Mouse (Mus musculus) liver, embryonic 15.5 days (tissue): ENCODE data around the gene Gm5475. TPM values are rescaled to one million over a fixed set of nuclear protein-coding genes. Genes with fewer than 3 reads are reported as not detected.

Experiments used
- ATAC-seq: fragments of 200-750 bp; cut with Nextera tagmentation; 2 replicates; pipeline ENCODE4 v1.8.0; 2017; ENCODE audit warnings: moderate number of reproducible peaks, mild to moderate bottlenecking, moderate library complexity; ENCODE audit not compliant: insufficient read depth
- H3K27ac ChIP-seq: fragments of 300-500 bp; sonication (generic); replicated peaks from 2 replicates; pipeline ENCODE4 v1.5.1; 2015; ENCODE audit warnings: mild to moderate bottlenecking, inconsistent platforms
- H3K27me3 ChIP-seq: fragments of 300-500 bp; sonication (generic); 2 replicates; pipeline ENCODE4 v1.6.1; 2015; ENCODE audit warnings: mild to moderate bottlenecking, inconsistent platforms
- H3K36me3 ChIP-seq: fragments of 300-500 bp; sonication (generic); replicated peaks from 2 replicates; pipeline ENCODE4 v1.6.1; 2015; ENCODE audit warnings: moderate library complexity, mild to moderate bottlenecking, inconsistent platforms
- H3K4me1 ChIP-seq: fragments of 300-500 bp; sonication (generic); replicated peaks from 2 replicates; pipeline ENCODE4 v1.6.1; 2015; ENCODE audit warnings: inconsistent platforms
- H3K4me2 ChIP-seq: fragments of 300-500 bp; sonication (generic); 2 replicates; pipeline ENCODE4 v1.6.1; 2015; ENCODE audit warnings: moderate library complexity, mild to moderate bottlenecking, inconsistent platforms
- H3K4me3 ChIP-seq: fragments of 300-500 bp; sonication (generic); replicated peaks from 2 replicates; pipeline ENCODE4 v1.5.1; 2015; ENCODE audit warnings: mild to moderate bottlenecking, inconsistent platforms
- H3K9ac ChIP-seq: fragments of 300-500 bp; sonication (generic); 2 replicates; pipeline ENCODE4 v1.6.1; 2015; ENCODE audit warnings: moderate library complexity, mild to moderate bottlenecking, inconsistent platforms
- H3K9me3 ChIP-seq: fragments of 300-500 bp; sonication (generic); replicated peaks from 2 replicates; pipeline ENCODE4 v1.6.1; 2016; ENCODE audit warnings: inconsistent platforms
- WGBS: fragments of 180-500 bp; shearing (Covaris S2); methylation state at CpG from one replicate; pipeline ENCODE4 v1.1.7; 2015; ENCODE audit warnings: mixed read lengths; ENCODE audit not compliant: insufficient replicate concordance; 5-methylcytosine and 5-hydroxymethylcytosine counted together
- polyA plus RNA-seq: library from polyadenylated mRNA; unstranded; fragments of >200 nt; fragmentation: Nextera tagmentation; extraction: Ambion mirVana; gene quantifications from 2 replicates; pipeline ENCODE4 v1.2.1, GENCODE M21; 2015

Gm5475 gene
- polyA plus RNA-seq, 1 experiment from 2014 or later = 0.05 TPM

DNA sequence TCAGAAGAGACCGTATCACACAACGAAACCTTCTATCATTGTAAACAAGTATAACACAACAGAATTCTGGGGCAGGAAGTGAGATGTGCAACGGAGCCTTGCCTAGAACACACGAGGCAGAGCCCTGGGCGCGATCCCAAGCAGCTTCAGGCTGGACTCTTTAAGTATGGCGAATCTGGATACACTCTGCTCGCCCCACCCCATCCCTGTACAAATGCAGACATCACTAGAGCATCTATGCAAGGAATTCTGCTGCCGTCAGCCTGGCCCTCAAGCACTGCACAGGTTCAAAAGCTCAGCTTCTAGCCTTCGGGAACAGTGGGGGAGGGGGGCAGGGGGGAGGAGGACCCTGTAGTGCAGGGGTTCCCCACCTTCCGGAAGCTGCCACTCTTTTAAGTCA, 28.9 kb upstream of the Gm5475 start:
- peaks cover 71% of the 10 kb centered on the region for H3K36me3 ChIP-seq

DNA sequence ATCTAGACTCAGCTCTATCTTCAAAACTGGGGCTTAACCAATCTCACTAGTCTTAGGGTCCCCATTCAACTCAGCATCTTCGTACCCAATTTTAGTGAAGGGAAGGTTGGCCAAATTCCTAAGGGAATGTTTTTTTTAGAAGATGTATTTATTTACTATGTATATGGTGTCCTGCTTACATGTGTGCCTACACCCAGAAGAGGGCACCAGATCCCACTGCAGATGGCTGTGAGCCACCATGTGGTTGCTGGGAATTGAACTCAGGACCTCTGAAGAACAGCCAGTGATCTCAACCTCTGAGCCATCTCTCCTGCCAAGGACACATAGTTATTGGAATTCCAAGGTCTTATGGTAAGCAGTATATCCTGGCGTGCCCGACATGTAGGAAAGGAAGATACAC, 26.4 kb upstream of the Gm5475 start:
- WGBS = 94% methylated on average over 3 of the region's 3 CpGs
- peaks cover 91% of the 10 kb centered on the region for H3K36me3 ChIP-seq

More for the DNA sequence above, 28.9 kb upstream of the Gm5475 start:
- H3K9me3 ChIP-seq = no peaks in the 10 kb centered on the region
- peaks cover 47% of the 10 kb centered on the region for H3K4me1 ChIP-seq
- H3K27me3 ChIP-seq = no peaks in the 10 kb centered on the region
- H3K4me2 ChIP-seq = no peak overlapping the region
- no peak for ATAC-seq
- H3K4me3 ChIP-seq = no peak overlapping the region
- 85% methylated on average over 11 of the region's 11 CpGs for whole genome bisulfite sequencing
- no peak overlapping the region for H3K9ac ChIP-seq
- peak overlapping the region; percentile 73; the same call in 1 of the 2 replicates for H3K27ac ChIP-seq

DNA sequence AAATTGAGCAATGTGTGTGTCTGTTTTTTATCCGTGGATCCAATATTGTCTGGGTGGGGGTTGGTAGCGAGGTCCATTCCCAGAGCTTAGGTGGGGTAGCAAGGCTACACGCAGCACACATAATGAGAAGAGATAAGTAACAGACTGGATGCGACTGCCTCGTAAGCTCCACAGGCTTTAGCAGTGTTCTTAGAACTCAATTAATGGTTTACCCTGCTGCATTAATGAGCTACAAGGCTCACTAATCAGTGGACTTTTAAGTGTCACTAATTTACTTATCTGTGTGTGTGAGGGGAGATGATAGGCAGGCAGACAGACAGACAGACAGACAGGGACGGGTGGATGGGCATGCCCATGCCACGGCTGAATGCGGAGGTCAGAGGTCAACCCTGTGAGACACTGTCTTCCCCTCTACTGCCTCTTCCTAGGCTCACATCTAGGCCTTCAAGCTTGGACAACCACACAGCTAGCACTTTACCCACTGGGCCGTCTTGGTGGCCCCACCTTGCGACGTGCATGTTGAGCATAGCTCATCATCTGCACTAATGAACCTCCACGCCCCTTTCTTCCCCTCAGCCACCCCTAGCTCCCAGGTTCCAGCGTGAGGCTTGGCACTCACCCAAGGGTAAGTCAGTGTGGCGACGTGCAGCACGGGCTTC, 21.2 kb upstream of the Gm5475 start:
- H3K9ac ChIP-seq = no peak overlapping the region
- H3K27me3 ChIP-seq = no peaks in the 10 kb centered on the region
- WGBS = 69% methylated on average over 16 of the region's 16 CpGs
- no peak overlapping the region for H3K27ac ChIP-seq
- no peak overlapping the region for H3K4me2 ChIP-seq
- ATAC-seq = no peak
- H3K4me1 ChIP-seq = peaks cover 40% of the 10 kb centered on the region
- H3K9me3 ChIP-seq = no peaks in the 10 kb centered on the region
- peaks cover 100% of the 10 kb centered on the region for H3K36me3 ChIP-seq
- no peak overlapping the region for H3K4me3 ChIP-seq

More for the DNA sequence above, 26.4 kb upstream of the Gm5475 start:
- no peak overlapping the region for H3K27ac ChIP-seq
- H3K9ac ChIP-seq = no peak overlapping the region
- no peak overlapping the region for H3K4me2 ChIP-seq
- H3K9me3 ChIP-seq = no peaks in the 10 kb centered on the region
- H3K4me3 ChIP-seq = no peak overlapping the region
- no peak for ATAC-seq
- peaks cover 29% of the 10 kb centered on the region for H3K4me1 ChIP-seq
- no peaks in the 10 kb centered on the region for H3K27me3 ChIP-seq

GRCm38 (mm10) chr15:100401811-100402210, 20.1 kb upstream of the Gm5475 start:
- 0 out of 2 replicates have a peak overlapping the region, but pooled peaks have one; percentile 2 for H3K27ac ChIP-seq
- H3K36me3 ChIP-seq = peaks cover 100% of the 10 kb centered on the region
- no peaks in the 10 kb centered on the region for H3K9me3 ChIP-seq
- 82% methylated on average over 4 of the region's 4 CpGs for WGBS
- no peak for ATAC-seq
- no peaks in the 10 kb centered on the region for H3K27me3 ChIP-seq
- H3K4me3 ChIP-seq = no peak overlapping the region
- H3K9ac ChIP-seq = no peak overlapping the region
- H3K4me1 ChIP-seq = peaks cover 45% of the 10 kb centered on the region
- H3K4me2 ChIP-seq = peak overlapping the region; percentile 51

GRCm38 (mm10) chr15:100402347-100402746, 19.6 kb upstream of the Gm5475 start:
- peak overlapping the region; percentile 51 for H3K4me2 ChIP-seq
- peak overlapping the region; percentile 29; the same call in 1 of the 2 replicates for H3K4me3 ChIP-seq
- no peak for ATAC-seq
- 58% methylated on average over 14 of the region's 14 CpGs for WGBS
- peaks cover 48% of the 10 kb centered on the region for H3K4me1 ChIP-seq
- peaks cover 100% of the 10 kb centered on the region for H3K36me3 ChIP-seq
- no peaks in the 10 kb centered on the region for H3K9me3 ChIP-seq
- no peaks in the 10 kb centered on the region for H3K27me3 ChIP-seq
- 0 out of 2 replicates have a peak overlapping the region, but pooled peaks have one; percentile 2 for H3K27ac ChIP-seq
- H3K9ac ChIP-seq = no peak overlapping the region

DNA sequence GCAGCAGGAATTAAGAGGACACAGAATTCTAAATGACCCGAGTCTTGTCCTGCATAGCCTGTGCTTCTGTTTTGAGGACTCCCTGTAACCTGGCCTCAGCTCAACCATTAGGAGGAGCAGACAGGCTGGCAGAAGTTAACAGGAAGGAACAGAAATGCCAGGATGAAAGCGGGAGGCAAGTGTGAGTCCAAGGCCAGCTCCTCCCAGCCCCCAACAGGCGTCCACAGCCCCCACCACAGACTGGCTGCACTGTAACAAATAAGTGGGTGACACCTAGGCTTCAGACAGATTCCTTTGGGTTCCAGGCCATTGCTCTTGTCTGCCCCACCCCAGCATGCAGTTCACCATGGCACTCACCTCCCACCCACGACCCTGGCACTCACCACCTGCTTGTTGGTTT, 19.1 kb upstream of the Gm5475 start:
- Histone ChIP-seq H3K9me3 (no peaks in the 10 kb centered on the region), H3K27ac (peak overlapping the region; percentile 53), H3K4me3 (peak overlapping the region; percentile 29), H3K27me3 (no peaks in the 10 kb centered on the region), H3K4me1 (peaks cover 49% of the 10 kb centered on the region), H3K9ac (no peak overlapping the region), H3K36me3 (peaks cover 100% of the 10 kb centered on the region), H3K4me2 (peak overlapping the region; percentile 51)
- 84% methylated on average over 4 of the region's 4 CpGs for WGBS
- ATAC-seq = no peak

DNA sequence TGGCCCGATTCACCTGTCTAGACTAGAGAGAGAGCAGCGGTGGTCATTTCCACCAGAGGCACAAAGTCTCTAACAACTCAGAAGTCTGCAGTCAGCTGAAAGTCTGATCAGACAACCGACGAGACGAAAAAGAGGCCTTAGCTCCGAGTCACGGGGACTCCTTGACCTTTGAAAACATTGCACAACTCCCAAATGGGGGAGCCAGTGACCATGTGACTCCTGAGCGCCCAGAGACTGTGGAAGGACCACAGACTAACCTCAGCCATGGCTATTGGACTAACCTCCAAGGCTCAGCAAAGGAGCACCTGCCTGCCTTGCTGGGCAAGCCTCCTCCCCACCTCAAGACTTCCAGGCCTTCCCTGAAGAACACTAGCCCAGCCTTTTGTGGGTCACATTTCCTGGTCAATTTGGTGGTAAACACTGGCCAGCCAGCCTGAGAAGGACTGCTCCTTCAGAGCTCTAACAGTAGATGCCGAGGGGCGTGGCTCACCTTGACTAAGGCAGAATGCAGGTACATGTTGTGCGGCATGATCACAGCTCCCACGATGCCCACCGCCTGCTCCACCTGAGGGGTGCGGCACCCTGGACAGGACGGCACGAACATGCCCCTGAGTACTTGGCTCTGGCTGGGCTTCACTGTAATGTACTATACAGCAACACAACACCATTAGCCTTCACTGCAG, 18.5 kb upstream of the Gm5475 start:
- H3K4me3 ChIP-seq = peak overlapping the region; percentile 29; the same call in 1 of the 2 replicates
- peaks cover 100% of the 10 kb centered on the region for H3K36me3 ChIP-seq
- H3K9me3 ChIP-seq = no peaks in the 10 kb centered on the region
- peak; percentile 30; the same call in 1 of the 2 replicates for ATAC-seq
- H3K4me1 ChIP-seq = peaks cover 53% of the 10 kb centered on the region
- H3K9ac ChIP-seq = no peak overlapping the region
- WGBS = 88% methylated on average over 16 of the region's 16 CpGs
- no peaks in the 10 kb centered on the region for H3K27me3 ChIP-seq
- peak overlapping the region; percentile 51; the same call in 1 of the 2 replicates for H3K4me2 ChIP-seq
- H3K27ac ChIP-seq = peak overlapping the region; percentile 53; the same call in 1 of the 2 replicates

DNA sequence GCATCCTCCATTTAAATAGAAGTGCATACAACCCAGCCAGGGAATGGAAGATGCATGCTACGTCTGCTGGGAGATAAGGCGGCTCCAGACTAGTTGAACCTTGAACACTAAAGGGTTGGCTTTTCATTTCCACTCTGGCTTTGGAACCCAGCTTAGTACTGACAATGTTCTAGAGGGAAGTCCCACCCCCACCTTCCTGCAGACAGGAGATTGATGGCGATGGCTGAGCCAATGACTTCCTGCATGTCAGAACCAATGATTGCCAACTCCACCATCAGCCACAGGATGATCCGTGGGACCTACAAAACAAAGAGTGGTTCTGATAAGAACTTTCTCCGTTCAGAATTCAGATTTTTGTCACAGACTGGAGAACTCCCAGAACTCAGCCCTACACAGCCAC, 15.9 kb upstream of the Gm5475 start:
- Histone ChIP-seq H3K4me2 (no peak overlapping the region), H3K36me3 (peaks cover 98% of the 10 kb centered on the region), H3K27ac (no peak overlapping the region), H3K4me3 (no peak overlapping the region), H3K9me3 (no peaks in the 10 kb centered on the region), H3K27me3 (no peaks in the 10 kb centered on the region), H3K4me1 (peaks cover 63% of the 10 kb centered on the region), H3K9ac (no peak overlapping the region)
- no peak for ATAC-seq
- WGBS = 32% methylated on average over 5 of the region's 5 CpGs

DNA sequence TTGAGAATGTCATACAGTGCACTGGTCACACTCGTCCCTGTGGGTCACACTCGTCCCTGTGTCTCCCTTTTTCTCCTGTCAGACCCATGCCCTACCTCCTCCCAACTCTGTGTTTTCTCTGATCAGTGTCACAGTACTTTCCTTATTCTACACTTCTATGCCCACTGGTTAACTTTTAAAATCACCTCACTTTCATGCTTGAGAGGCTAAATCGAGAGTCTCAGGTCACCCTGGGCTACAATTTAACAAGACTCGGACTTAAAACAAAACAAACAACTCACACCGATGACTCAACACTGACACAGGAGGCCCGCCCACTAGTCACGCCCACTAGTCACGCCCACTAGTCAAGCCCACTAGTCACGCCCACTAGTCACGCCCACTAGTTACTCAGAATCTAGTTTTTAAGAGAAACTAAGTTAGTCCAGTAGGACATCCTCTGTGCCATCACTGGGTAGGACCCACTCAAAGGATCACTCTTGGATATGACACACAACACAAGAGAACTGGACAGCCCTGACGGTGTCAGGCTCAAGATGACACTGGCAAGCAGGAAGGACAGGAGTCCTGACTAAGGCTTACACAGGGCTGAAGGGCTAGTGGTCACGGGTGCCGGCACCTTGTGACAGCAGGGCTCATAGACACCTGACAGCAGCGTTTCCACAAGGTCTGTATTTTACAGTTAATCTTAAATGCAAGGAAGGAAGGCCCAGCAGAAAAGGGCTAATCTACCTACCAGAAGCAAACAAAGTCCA, 10.9 kb upstream of the Gm5475 start:
- 37% methylated on average over 14 of the region's 14 CpGs for WGBS
- peak; percentile 67 for ATAC-seq
- H3K36me3 ChIP-seq = peaks cover 76% of the 10 kb centered on the region
- H3K4me1 ChIP-seq = peaks cover 73% of the 10 kb centered on the region
- no peaks in the 10 kb centered on the region for H3K9me3 ChIP-seq
- H3K27me3 ChIP-seq = no peaks in the 10 kb centered on the region
- peak overlapping the region; percentile 26; the same call in 1 of the 2 replicates for H3K9ac ChIP-seq
- peak overlapping the region; percentile 30 for H3K4me3 ChIP-seq
- H3K4me2 ChIP-seq = peak overlapping the region; percentile 57
- peak overlapping the region; percentile 87 for H3K27ac ChIP-seq

DNA sequence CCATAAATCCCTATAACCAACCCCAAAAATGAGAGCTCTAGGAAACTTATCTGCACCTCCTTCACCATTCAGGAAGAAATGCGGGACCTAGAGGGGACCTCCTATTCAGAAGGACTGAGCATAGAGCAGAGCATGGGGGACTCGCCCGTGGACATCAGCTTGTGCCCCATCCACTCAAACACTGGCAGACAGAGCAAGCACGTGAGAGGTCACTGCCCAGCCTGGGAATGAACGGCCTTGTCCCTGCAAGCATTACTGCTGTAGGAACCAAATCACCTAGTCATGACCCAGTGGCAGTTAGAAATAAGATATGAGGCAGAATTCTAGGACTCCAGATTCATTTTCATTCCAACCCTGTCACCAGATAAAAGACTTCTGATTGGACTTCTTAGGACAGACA, 10.2 kb upstream of the Gm5475 start:
- no peaks in the 10 kb centered on the region for H3K27me3 ChIP-seq
- H3K9ac ChIP-seq = 0 out of 2 replicates have a peak overlapping the region, but pooled peaks have one; percentile 1
- peaks cover 74% of the 10 kb centered on the region for H3K36me3 ChIP-seq
- H3K4me1 ChIP-seq = peaks cover 78% of the 10 kb centered on the region
- no peaks in the 10 kb centered on the region for H3K9me3 ChIP-seq
- peak overlapping the region; percentile 87 for H3K27ac ChIP-seq
- H3K4me3 ChIP-seq = no peak overlapping the region
- ATAC-seq = no peak
- peak overlapping the region; percentile 57; the same call in 1 of the 2 replicates for H3K4me2 ChIP-seq
- 77% methylated on average over 5 of the region's 5 CpGs for WGBS

DNA sequence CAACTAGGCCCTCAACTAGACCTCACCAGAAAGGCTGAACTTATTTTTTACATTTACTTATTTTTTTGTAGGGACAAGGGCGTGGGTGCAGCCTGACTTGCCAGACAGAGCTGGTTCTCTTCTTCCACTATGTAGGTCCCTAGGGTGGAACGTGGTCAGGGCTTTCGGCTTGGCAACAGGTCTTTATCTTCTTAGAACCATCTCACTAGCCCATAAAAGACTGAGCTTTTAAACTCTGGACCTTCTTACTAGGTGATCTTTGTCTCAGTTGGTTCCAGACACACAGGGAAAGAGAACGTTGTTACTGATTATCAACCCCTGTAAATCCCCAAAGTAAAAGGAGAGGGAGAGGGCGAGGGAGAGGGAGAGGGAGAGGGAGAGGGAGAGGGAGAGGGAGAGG, 8.6 kb upstream of the Gm5475 start:
- WGBS = 38% methylated on average over 4 of the region's 5 CpGs
- H3K4me3 ChIP-seq = no peak overlapping the region
- no peaks in the 10 kb centered on the region for H3K9me3 ChIP-seq
- H3K27ac ChIP-seq = peak overlapping the region; percentile 87
- ATAC-seq = no peak
- H3K4me1 ChIP-seq = peaks cover 87% of the 10 kb centered on the region
- no peak overlapping the region for H3K9ac ChIP-seq
- H3K4me2 ChIP-seq = no peak overlapping the region
- no peaks in the 10 kb centered on the region for H3K27me3 ChIP-seq
- H3K36me3 ChIP-seq = peaks cover 71% of the 10 kb centered on the region
